Mouse (Mus musculus) ES-E14 (cell line): ENCODE results near the gene Agps.

Source experiments
- HCFC1 ChIP-seq: IDR thresholded peaks from 2 replicates; pipeline ENCODE4 v1.6.1; 2012; ENCODE audit warnings: low read length, inconsistent platforms, borderline replicate concordance; ENCODE audit not compliant: insufficient read depth
- MAFK ChIP-seq: IDR thresholded peaks from 2 replicates; pipeline ENCODE4 v1.6.1; 2014; ENCODE audit warnings: mild to moderate bottlenecking, low read depth, low read length, inconsistent platforms; ENCODE audit not compliant: insufficient read depth
- ZC3H11A ChIP-seq: IDR thresholded peaks from 2 replicates; pipeline ENCODE4 v1.6.1; 2012; ENCODE audit warnings: low read depth, mild to moderate bottlenecking, inconsistent platforms, low read length, borderline replicate concordance

GRCm38 (mm10) chr2:75960366-75961330 is 128.7 kb downstream of the Agps start:
- no peak for TF ChIP-seq HCFC1
- no peak for TF ChIP-seq MAFK
- no peak for TF ChIP-seq ZC3H11A
